Mouse (Mus musculus): ENCODE measurements around the gene Metap2. TPM values are rescaled to one million over a fixed set of nuclear protein-coding genes. Genes with fewer than 3 reads are reported as not detected.
"Not testable (repeated sequence)": the region's sequence is repeated elsewhere in the genome, so short reads cannot be mapped to it uniquely, and the experiment has no call there.

The Metap2 gene
- polyA plus RNA-seq, 1 experiment from 2014 or later: 165 TPM

DNA sequence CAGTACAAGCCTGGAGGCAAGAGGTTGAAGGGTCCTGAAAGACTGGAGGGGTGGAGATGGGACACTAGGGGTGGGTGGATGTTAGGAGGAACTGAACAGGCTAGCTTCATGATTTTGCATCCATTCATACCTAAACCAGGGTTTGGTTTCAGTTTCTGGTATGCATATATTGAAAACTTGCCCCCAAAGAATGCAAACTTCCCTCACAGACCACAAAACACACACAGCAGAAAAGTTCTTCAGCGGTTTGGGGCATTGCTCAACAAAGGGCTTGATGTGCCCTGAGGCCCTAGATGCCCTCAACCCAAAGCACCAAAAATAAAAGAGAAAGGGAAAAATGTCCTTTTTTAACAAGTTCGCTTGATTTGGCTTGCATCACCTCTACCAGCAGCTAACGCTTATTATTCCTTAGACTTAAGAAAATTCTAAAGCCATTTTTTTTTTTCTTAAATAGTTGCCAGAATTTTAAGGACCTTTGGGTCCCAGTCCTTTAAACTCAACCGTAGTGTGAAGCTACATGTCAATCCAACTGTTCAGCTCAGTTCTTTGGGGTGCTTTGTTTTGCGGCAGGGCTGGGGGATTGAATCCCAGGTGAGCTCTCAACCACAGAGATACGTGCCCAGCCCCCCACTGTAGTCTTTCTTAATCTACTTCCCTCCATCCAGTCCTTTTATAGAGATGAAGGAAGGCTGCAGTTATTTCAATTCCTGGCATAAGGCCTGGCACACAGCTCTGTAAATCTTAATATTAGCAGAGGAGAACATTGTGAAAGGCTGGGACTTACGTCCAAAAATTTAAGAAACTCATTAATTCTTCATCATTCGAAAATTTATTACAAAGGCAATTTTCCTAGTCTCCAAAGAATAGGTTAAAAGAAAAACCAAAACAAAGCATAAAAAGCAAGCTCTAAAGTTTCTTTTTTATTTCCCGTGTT lies 66.7 kb downstream of the Metap2 start:
- Histone ChIP-seq H3K27ac (ENCODE audit: low read depth, low read length) (no peak overlapping the region), H3K9me3 (ENCODE audit: control insufficient read depth, low read length) (no peaks in the 10 kb centered on the region), H3K4me2 (ENCODE audit: low read depth, low read length) (no peak overlapping the region), H3K4me3 (ENCODE audit: low read depth, low read length) (no peak overlapping the region), H3K36me3 (ENCODE audit: control insufficient read depth, insufficient read depth, low read length) (no peaks in the 10 kb centered on the region), H3K9ac (replicated peaks; ENCODE audit: low read depth, low read length) (no peak overlapping the region), H3K4me1 (ENCODE audit: control insufficient read depth, insufficient read depth, low read length) (0 out of 2 replicates have a peak, but pooled peaks cover 3% of the 10 kb centered on the region), H3K27me3 (ENCODE audit: control insufficient read depth, insufficient read depth, low read length) (peaks cover 10% of the 10 kb centered on the region; the same call in 1 of the 2 replicates)
- no peak for ATAC-seq (ENCODE audit: low read depth)
- 53% methylated on average over 9 of the region's 9 CpGs for WGBS

DNA sequence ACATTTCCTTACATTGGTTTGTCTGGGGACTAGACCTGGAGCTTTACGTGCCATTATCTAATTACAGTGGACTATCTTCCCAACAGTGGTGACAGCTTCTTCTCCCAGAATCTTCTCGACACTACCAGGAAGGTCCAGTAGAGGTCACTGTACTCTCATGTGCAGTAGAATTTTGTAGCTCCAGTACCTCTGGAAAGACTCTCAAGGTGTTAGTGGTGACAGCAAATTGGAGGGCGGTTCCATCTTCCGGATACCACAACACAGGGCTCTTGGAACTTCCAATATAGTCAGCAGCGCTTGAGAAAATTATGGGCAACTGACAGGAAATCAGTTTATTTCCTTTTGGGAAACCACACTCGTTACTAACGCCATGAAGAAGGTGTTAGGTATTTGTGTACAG lies 78.2 kb downstream of the Metap2 start:
- H3K27me3 ChIP-seq (ENCODE audit: control insufficient read depth, insufficient read depth, low read length): no peaks in the 10 kb centered on the region
- H3K27ac ChIP-seq (ENCODE audit: low read depth, low read length): no peak overlapping the region
- H3K4me1 ChIP-seq (ENCODE audit: control insufficient read depth, insufficient read depth, low read length): no peaks in the 10 kb centered on the region
- ATAC-seq (ENCODE audit: low read depth): no peak
- H3K4me2 ChIP-seq (ENCODE audit: low read depth, low read length): no peak overlapping the region
- whole genome bisulfite sequencing: 37% methylated on average over 7 of the region's 7 CpGs
- H3K36me3 ChIP-seq (ENCODE audit: control insufficient read depth, insufficient read depth, low read length): no peaks in the 10 kb centered on the region
- no peak overlapping the region for H3K9ac ChIP-seq (replicated peaks; ENCODE audit: low read depth, low read length)
- H3K4me3 ChIP-seq (ENCODE audit: low read depth, low read length): no peak overlapping the region
- no peaks in the 10 kb centered on the region for H3K9me3 ChIP-seq (ENCODE audit: control insufficient read depth, low read length)

DNA sequence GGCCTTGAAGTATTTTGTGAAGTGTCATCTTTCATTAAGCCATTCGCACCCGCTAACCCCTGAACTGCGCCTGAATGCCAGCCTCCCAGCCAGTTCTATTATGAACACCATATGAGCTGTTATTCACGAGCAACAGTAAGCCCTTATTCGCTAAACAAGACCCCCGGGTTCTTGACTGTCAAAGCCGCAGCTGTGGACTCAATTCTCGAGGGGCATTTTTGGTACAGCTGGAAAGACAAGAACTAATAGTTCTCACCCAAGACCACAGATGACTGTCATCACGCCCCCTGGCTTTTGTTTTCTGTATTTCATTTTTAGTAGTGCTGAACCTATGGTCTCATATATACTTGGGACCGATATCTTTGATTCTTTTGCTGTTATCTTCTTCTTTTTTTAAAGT lies 83.1 kb downstream of the Metap2 start:
- Histone ChIP-seq H3K27me3 (ENCODE audit: control insufficient read depth, insufficient read depth, low read length) (no peaks in the 10 kb centered on the region), H3K4me1 (ENCODE audit: control insufficient read depth, insufficient read depth, low read length) (no peaks in the 10 kb centered on the region), H3K9me3 (ENCODE audit: control insufficient read depth, low read length) (no peaks in the 10 kb centered on the region), H3K4me3 (ENCODE audit: low read depth, low read length) (no peak overlapping the region), H3K4me2 (ENCODE audit: low read depth, low read length) (no peak overlapping the region), H3K36me3 (ENCODE audit: control insufficient read depth, insufficient read depth, low read length) (no peaks in the 10 kb centered on the region), H3K9ac (replicated peaks; ENCODE audit: low read depth, low read length) (no peak overlapping the region), H3K27ac (ENCODE audit: low read depth, low read length) (no peak overlapping the region)
- ATAC-seq (ENCODE audit: low read depth): no peak; the same call in 1 of the 2 replicates
- 46% methylated on average over 10 of the region's 10 CpGs for WGBS

DNA sequence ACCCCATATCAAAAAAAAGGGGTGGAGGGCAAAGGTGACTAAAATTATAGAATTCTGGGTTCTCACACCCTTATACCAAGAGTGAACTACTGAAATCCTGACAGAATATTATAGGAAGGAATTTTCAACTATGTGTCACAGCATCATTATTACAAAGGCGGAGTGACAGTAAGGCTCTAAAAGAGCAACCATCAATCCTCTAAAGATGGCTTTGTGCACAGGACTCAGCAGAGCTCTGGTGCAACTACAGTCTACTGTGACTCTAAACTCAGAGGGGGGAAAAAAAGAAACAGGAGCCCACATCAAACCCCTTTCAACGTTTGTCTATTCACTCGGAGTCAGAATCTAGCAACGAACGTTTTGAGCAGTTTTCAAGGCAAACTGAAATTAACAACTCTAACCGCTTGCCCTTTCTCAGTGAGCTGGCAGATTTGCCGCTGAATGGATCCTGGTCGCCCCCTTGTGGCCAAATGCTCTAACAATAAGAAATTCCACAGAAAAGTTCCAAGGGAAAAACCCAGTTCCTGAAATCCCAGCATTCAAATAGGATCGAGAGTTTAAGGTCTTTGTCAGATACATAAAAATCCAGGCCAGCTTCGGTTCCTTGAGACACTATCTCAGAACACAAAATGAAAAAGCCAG lies 84.0 kb downstream of the Metap2 start:
- H3K36me3 ChIP-seq (ENCODE audit: control insufficient read depth, insufficient read depth, low read length): no peaks in the 10 kb centered on the region
- WGBS: 12% methylated on average over 10 of the region's 10 CpGs
- no peaks in the 10 kb centered on the region for H3K27me3 ChIP-seq (ENCODE audit: control insufficient read depth, insufficient read depth, low read length)
- no peak overlapping the region for H3K27ac ChIP-seq (ENCODE audit: low read depth, low read length)
- no peak overlapping the region for H3K4me3 ChIP-seq (ENCODE audit: low read depth, low read length)
- H3K9me3 ChIP-seq (ENCODE audit: control insufficient read depth, low read length): no peaks in the 10 kb centered on the region
- no peak; the same call in 1 of the 2 replicates for ATAC-seq (ENCODE audit: low read depth)
- no peak overlapping the region for H3K9ac ChIP-seq (replicated peaks; ENCODE audit: low read depth, low read length)
- H3K4me2 ChIP-seq (ENCODE audit: low read depth, low read length): peak overlapping the region; percentile 27; the same call in 1 of the 2 replicates
- H3K4me1 ChIP-seq (ENCODE audit: control insufficient read depth, insufficient read depth, low read length): no peaks in the 10 kb centered on the region

DNA sequence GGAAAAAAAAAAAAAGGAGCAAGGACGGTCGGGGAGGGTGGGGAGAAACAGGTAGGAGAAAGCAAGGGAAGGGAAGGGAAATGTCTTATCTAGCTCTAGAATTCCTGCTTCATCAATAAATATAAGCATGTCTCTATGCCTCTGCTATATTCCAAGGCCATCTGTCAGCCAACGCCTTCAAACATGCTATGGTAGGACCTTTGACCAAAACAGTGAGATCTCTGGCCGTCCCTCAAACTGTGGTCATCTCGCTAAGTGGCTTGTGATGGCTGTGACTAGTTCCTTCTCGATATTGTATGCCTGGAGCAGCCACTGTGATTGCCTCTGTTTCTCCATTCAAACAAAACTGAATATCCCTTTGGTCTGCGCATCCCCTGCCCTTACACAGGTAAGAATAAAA lies 84.8 kb downstream of the Metap2 start:
- WGBS: 93% methylated on average over 7 of the region's 7 CpGs

DNA sequence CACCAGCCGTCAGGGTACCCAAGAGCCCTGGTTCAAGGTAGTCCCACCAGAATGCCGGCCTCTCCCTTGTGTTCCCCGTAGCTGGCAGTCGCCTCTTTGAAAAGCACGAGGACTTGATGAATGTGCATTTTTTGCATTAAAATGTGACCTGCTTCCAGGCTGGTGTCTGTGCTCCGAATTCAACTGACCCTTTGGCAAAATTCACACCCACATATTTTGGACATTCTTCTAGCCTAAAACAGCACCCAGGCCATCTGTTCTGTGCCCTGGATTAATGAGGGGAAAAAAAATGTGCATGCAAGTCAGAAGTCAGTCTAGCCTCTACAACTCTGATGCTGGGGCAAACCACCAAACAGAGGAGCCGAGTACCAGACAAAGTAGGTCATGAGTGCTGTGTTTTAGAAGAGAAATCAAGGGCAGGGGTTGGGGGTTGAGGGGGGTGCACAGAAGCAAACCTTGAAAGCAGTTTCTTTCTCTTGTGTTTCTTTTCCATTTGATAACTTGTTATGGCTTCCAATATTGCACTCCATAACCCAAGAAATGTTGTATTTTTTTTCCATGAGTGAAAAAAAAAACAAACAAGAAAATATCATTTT lies 86.2 kb downstream of the Metap2 start:
- Histone ChIP-seq H3K4me3 (ENCODE audit: low read depth, low read length) (no peak overlapping the region), H3K9ac (replicated peaks; ENCODE audit: low read depth, low read length) (no peak overlapping the region), H3K4me1 (ENCODE audit: control insufficient read depth, insufficient read depth, low read length) (no peaks in the 10 kb centered on the region), H3K27me3 (ENCODE audit: control insufficient read depth, insufficient read depth, low read length) (no peaks in the 10 kb centered on the region), H3K36me3 (ENCODE audit: control insufficient read depth, insufficient read depth, low read length) (no peaks in the 10 kb centered on the region), H3K9me3 (ENCODE audit: control insufficient read depth, low read length) (no peaks in the 10 kb centered on the region), H3K4me2 (ENCODE audit: low read depth, low read length) (no peak overlapping the region), H3K27ac (ENCODE audit: low read depth, low read length) (no peak overlapping the region)
- 24% methylated on average over 7 of the region's 7 CpGs for WGBS
- ATAC-seq (ENCODE audit: low read depth): no peak

More for the DNA sequence above, 84.8 kb downstream of the Metap2 start:
- Histone ChIP-seq H3K4me2 (ENCODE audit: low read depth, low read length) (no peak overlapping the region), H3K4me1 (ENCODE audit: control insufficient read depth, insufficient read depth, low read length) (no peaks in the 10 kb centered on the region), H3K27ac (ENCODE audit: low read depth, low read length) (no peak overlapping the region), H3K36me3 (ENCODE audit: control insufficient read depth, insufficient read depth, low read length) (no peaks in the 10 kb centered on the region), H3K27me3 (ENCODE audit: control insufficient read depth, insufficient read depth, low read length) (no peaks in the 10 kb centered on the region), H3K9me3 (ENCODE audit: control insufficient read depth, low read length) (no peaks in the 10 kb centered on the region), H3K9ac (replicated peaks; ENCODE audit: low read depth, low read length) (no peak overlapping the region), H3K4me3 (ENCODE audit: low read depth, low read length) (no peak overlapping the region)
- no peak for ATAC-seq (ENCODE audit: low read depth)

DNA sequence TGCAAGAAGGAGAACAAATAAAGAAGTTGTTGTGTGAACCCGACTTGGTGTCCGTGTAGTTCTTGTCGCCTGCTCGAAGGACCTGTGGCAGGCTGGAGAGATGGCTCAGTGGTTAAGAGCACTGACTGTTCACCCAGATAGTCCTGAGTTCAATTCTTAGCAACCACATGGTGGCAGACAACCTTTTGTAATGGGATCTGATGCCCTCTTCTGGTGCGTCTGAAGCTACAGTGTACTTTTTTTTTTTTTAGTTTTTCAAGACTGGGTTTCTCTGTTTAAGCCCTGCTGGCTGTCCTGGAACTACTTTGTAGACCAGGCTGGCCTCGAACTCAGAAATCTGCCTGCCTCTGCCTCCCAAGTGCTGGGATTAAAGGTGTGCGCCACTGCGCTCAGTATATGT lies 87.5 kb downstream of the Metap2 start:
- not testable (repeated sequence) for H3K27ac ChIP-seq (ENCODE audit: low read depth, low read length); H3K9me3 ChIP-seq (ENCODE audit: control insufficient read depth, low read length); H3K27me3 ChIP-seq (ENCODE audit: control insufficient read depth, insufficient read depth, low read length); H3K9ac ChIP-seq (replicated peaks; ENCODE audit: low read depth, low read length); H3K4me1 ChIP-seq (ENCODE audit: control insufficient read depth, insufficient read depth, low read length); H3K36me3 ChIP-seq (ENCODE audit: control insufficient read depth, insufficient read depth, low read length); H3K4me3 ChIP-seq (ENCODE audit: low read depth, low read length); H3K4me2 ChIP-seq (ENCODE audit: low read depth, low read length); ATAC-seq (ENCODE audit: low read depth)
- WGBS: 95% methylated on average over 8 of the region's 8 CpGs
